In genomic region chr5:98348605-98349004, GRCm38 (mm10) we compare ENCODE assay signal across 8 mouse cellular contexts. TPM values are rescaled to one million over a fixed set of nuclear protein-coding genes. Genes with fewer than 3 reads are reported as not detected.
DNase-seq lines count a peak whose midpoint lies in the region; ATAC-seq lines count a peak whose summit lies in the region.

No protein-coding gene starts in this region.

- H3K4me3 ChIP-seq in midbrain, embryonic 15.5 days, result no peak overlapping the region

- H3K4me1 ChIP-seq in midbrain, embryonic 15.5 days, result no peaks in the 10 kb centered on the region

- no peaks in the 10 kb centered on the region for H3K36me3 ChIP-seq in midbrain, embryonic 15.5 days (replicated peaks)

- 12% methylated on average over 8 of the region's 8 CpGs for WGBS in midbrain, embryonic 15.5 days

- DNase-seq in heart, postnatal 10 days, result peak; percentile 50 to 74
- DNase-seq in heart, adult 11 months, result no peak
- peak; percentile 88 to 91 for DNase-seq in cerebellum, postnatal 10 days
- DNase-seq in frontal cortex, postnatal 25 days (ENCODE audit: low spot score in 2 of 2), result peak; percentile 74 to 76
- peak; percentile 24 to 75 for DNase-seq in kidney, adult 8-10 months
- DNase-seq in left cerebral cortex, postnatal 4 days, result peak; percentile 81
- DNase-seq in spleen, postnatal 4 days (ENCODE audit: low spot score in 2 of 2), result peak; percentile 27 to 78

- peak; percentile 65 for ATAC-seq in midbrain, embryonic 15.5 days (replicated peaks)

- intact Hi-C loops in heart, postnatal 10 days (cut with DNase I), result loop anchor here (1.0 to 5.0 kb wide), 3 partner anchors 514 to 809 kb away; no protein-coding TSS in a partner anchor
- intact Hi-C loops in left cerebral cortex, postnatal 4 days (cut with DNase I), result loop anchor here (2.0 to 10.0 kb wide), 4 partner anchors 514 to 1546 kb away; no protein-coding TSS in a partner anchor

- no peaks in the 10 kb centered on the region for H3K27me3 ChIP-seq in midbrain, embryonic 15.5 days (replicated peaks)

- peak overlapping the region; percentile 32; the same call in 1 of the 2 replicates for H3K4me2 ChIP-seq in midbrain, embryonic 15.5 days

- H3K9ac ChIP-seq in midbrain, embryonic 15.5 days, result no peak overlapping the region

- no peaks in the 10 kb centered on the region for H3K9me3 ChIP-seq in midbrain, embryonic 15.5 days

- H3K27ac ChIP-seq in midbrain, embryonic 15.5 days, result no peak overlapping the region

RNA-seq across cellular contexts. Expression of gene Cfap299, which starts 19.5 kb away (rescaled TPM):
- total RNA-seq in heart, postnatal 10 days (2021), result not detected
- total RNA-seq in left cerebral cortex, postnatal 4 days (2021), result 1 to 10 TPM in 1 of 2 experiments, under 1 TPM in 1; 0.70 to 1.5 TPM
- polyA plus RNA-seq in midbrain, embryonic 15.5 days (2015; fragmentation: Nextera tagmentation; extraction: Ambion mirVana), result 1.5 and 2.2 TPM in 2 replicates
